Mouse (Mus musculus) monocyte, adult 5-6 weeks (primary cell): ENCODE results near the gene Fkbp2. TPM values are rescaled to one million over a fixed set of nuclear protein-coding genes. Genes with fewer than 3 reads are reported as not detected.
"Not testable (repeated sequence)": the region's sequence is repeated elsewhere in the genome, so short reads cannot be mapped to it uniquely, and the experiment has no call there.

ENCODE experiments used
- ATAC-seq: fragments of 153-309, 156-312 bp; replicated peaks from 2 replicates; pipeline ENCODE4 v1.8.0; 2017; ENCODE audit warnings: mild to moderate bottlenecking; ENCODE audit not compliant: low TSS enrichment, insufficient number of reproducible peaks, severe bottlenecking, poor library complexity, low FRiP score
- total RNA-seq: library from RNA; stranded (forward); fragments of 200-1000, 200-491, 200-594 nt; gene quantifications from 3 replicates; pipeline ENCODE4 v1.2.3, GENCODE M21; 2017

Gene Fkbp2
- total RNA-seq, 1 experiment from 2014 or later = 104 TPM

DNA sequence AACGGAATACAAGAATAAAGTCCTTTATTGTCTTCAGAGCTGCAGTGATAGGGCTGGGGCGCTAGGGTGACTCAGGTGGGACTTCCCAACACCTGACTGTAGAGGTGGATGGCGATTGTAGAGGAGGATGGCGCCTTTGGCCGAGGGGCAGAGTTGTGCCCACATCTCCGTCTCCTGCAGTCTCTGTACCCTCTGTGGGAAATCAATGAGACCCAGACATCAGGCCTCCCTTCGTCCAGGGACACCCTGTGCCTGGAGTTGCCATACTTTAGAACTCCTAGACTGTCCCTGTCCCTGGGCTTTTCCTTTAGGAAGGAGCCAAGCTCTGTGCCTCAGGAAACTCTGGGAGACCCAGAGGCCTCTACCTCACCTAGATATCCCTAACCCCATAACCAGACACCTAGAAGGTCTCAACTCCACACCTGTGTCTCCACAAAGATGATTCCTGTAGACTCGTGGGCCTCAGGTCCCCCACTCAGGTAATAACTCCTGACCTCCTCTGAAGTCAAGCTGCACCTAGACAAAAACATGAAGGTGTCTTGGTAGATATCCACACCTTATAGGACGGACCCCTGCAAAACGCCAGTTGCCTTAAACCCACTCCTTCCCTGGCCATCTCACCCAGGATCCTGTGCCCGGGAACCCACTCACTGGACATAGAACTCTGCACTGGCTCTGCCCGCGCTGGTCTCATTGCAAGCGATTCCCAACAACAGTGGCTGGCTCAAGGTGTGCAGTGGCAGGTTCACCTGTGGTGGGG, 12.9 kb upstream of the Fkbp2 start:
- ATAC-seq = no peak

DNA sequence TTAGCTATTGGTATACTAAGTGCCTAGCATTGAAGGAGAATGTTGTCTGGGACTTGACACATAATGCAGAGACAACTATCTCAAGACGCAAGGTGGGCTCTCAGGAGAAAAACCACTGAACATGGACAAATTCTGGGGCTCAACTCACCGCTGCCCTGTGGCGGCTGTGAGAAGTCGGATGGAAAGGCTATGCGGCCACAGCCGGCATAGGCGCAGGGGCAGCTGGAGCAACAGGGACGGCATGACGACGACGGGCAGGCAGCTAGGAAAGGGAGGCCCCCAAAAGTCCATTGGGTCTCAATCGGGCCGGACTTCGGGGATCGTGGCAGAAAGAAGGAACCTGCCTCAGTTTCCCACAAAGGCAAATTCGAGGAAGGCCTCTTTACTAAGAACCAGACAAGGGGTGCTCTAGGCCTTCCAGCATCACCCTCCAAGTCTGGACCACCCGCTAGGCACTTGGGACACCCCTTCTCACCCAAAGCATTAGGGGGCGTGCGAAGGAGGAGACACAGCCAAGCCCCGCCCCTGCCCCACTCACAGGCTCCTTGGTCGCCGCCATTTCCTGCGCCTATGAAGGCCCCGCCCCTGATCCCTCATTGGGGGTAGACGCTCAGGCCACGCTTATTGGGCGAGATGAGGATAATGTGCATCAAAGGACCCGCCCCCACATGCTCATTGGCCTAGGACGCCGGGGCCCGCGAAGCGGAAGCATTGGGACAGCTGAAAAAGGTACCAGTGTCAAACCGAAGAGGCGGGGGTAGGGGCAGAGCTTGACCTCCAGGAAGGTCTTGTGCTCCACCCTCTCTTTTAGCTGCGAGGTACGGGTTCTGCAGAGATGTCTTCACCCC, 11.9 kb upstream of the Fkbp2 start, which contains the start of gene Dnajc4:
Dnajc4 (minus strand) TSS at position 562 of the 848 bp plus-strand sequence.
- peak; percentile 94 for ATAC-seq

DNA sequence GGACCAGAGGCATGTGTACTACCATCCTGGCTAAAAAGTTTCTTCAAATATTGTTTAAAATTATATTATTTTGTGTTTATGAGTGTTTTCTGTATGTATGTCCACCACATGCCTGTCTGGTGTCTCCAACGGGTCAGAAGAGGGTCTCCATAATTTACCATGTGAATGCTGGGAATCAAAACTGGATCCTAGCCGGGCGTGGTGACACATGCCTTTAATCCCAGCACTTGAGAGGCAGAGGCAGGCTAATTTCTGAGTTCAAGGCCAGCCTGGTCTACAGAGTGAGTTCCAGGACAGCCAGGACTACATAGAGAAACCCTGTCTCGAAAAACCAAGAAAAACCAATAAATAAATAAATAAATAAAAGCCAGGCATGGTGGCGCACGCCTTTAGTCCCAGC, 10.9 kb upstream of the Fkbp2 start:
- ATAC-seq = not testable (repeated sequence)

DNA sequence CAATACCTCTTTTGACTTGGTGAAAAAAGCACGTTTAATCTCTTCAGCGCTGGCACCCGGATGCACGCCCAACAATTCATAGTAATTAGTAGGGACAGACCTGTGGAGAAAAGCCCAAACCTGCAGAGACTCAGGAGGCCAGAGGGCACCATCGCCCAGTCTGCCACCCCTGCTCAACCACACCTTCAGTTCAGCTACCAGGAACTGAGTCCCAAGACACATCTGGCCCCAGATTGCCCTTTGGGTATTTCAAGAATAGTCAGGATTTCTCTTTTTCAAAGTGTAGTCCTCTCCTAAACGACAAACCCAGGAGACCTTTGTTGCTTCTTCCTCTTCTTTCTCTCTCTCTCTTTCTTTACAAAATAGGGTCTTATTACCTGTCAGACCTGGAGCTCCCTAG, 10.4 kb upstream of the Fkbp2 start:
- no peak for ATAC-seq

DNA sequence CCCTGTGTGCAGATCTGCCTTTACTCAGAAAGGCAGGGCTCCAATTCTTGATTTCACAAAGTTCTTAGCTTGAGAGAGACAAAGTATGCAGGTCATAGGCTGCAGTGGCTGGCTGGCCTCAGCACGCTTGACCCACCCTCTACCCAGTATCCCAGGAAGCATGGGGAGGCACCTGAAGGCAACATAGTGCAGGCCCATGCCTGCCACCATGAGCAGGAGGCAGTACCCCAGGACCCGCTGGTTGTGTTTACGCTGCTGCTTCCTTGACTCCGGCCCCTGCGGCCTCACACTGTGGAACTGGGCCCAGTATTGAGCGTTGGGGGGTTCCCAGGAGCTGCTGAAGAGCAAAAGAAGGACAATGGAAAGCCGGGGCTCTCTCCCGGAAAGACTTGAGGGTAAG, 8.9 kb upstream of the Fkbp2 start:
- ATAC-seq = no peak

DNA sequence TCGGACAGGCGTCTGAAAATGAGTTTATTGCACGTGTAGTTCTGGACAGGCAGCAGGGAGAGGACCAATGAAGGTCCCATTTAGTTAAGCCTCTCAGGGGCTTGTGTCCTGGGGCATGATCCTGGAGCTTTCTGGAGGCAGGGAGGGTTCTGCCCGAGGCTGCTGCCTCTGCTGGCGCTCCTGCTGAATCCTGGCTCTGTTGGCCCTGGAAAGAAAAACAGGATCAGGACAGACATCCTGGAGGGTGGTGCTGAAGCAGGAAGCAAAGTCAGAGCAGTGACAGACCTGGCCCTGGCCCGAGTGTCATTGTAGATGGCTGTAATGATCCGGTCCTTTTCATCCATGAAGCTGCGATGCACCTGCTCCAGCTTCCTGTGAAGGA, 7.6 kb upstream of the Fkbp2 start:
- no peak for ATAC-seq

DNA sequence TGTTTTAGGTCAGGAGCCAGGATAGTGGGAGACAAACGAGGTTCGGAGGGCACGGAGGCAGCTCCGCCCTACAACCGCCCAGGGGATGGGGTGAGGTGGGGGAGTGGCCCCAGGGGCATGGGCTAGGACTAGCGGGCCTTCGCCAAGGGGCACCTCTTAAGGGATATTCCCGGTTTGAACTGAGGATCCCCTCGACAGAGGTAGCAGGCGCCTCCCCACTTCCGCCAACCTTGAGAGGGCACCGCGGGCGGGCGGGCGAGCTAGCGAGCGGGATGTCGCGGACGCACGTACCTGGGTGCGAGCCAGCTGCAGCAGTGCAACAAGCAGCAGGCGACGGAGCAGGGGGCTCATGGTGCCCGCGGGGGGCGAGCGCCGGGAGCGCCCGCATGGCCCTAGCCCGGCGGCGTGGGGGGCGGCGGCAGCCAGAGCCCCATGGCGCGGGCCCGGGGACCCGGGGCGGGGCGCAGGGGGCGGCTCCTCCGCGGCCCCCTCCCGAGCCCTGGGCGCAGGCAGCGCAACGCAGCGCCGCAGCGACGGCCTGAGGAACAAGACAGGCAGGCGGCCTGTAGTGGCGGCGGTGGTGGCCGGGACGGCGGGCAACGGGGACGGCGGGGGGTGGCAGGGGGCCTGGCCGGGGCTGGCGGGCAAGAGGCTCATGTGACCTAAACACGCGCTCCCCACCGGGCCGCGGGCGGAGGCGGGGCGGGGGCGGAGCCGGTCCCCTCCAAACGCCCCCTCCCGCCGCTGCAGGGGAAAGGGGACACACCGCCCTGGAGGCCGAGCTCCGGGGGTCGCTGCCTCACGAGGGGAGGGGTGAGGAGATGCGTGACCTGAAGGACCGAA, 7.0 kb upstream of the Fkbp2 start, which contains the start of gene Vegfb:
Vegfb (minus strand) TSS at position 591 of the 843 bp plus-strand sequence.
- no peak for ATAC-seq

DNA sequence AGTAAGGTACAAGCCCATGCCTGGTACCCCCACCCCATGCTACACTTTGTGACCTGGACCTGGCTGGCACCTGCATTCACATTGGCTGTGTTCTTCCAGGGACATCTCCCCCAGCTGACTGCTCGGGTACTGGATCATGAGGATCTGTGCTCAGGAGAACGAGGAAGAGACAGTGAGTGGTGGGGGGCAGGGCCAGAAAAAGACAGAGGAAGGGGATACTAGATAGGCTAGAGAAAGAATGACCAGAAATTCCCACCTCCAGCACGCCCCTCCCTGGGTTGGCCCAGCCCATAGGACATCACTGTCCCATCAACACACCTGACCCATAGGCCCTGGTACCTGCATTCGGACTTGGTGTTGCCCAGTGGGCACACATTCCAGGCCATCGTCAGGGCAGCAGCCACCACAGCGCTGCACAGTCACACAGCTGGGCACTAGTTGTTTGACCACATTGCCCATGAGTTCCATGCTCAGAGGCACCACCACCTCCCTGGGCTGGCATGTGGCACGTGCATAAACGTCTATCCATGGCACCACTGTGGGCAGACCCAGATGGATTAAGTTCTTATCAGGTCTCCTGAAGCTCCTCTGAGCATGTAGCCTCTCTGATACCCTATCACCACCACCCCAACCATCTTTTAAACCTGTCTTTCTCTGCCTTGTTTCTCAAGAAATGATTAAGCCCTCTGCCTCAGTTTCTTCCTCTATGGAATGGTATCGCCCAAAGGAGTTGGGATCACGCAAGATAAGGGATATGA, 5.8 kb upstream of the Fkbp2 start:
- ATAC-seq = no peak

DNA sequence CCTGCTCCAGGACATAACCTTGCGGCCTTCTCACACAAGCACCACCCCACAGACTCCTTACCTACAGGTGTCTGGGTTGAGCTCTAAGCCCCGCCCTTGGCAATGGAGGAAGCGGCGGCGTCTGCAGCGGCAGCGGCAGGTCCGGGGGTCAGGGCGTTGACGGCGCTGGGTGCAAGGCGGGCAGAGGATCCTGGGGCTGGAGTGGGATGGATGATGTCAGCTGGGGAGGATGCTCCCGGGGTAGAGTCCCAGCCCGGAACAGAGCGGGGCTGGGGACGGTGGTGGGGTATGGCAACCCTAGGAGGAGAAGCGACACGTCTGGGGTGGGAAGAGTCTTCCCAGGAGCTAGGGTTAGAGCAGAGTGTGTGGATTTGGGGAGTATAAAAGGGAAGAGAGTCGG, 5.0 kb upstream of the Fkbp2 start:
- no peak for ATAC-seq

DNA sequence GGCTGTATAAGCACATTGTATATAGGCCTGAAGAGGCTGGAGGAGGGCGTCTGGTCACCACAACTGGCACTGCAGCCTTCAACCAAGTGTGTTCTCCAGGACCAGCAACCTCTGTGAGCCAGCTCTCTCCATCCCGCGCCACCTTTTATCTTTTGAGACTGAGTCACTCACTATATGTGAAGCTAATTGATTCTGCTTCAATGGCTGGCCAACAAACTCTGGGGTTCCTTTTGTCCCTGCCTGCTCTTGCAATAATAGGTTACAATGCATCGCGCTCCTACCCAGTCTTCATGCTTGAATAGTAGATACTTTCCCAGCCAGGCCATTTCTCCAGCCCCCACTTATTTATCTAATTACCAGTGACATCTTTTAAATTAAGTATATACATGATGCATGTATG, 3.3 kb upstream of the Fkbp2 start:
- no peak for ATAC-seq

DNA sequence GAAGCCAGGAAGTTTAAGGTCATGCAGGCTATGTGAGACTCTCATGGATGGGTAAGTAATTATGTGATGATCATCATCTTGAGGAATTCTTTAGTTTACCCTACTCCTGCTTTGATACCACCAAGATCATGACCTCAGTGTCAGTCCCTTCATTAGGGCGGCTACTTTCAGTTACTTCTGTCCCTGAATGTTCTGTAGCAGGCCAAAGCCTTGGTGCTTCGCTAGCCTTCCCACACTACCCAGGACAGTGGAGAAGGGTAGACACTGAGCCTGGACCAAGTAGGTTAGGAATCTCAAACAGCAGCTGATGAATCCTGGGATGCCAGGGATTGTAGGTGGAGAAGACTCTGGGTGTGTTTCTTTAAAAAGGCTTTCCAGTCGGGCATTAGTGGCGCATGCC, 1.2 kb upstream of the Fkbp2 start:
- no peak for ATAC-seq

DNA sequence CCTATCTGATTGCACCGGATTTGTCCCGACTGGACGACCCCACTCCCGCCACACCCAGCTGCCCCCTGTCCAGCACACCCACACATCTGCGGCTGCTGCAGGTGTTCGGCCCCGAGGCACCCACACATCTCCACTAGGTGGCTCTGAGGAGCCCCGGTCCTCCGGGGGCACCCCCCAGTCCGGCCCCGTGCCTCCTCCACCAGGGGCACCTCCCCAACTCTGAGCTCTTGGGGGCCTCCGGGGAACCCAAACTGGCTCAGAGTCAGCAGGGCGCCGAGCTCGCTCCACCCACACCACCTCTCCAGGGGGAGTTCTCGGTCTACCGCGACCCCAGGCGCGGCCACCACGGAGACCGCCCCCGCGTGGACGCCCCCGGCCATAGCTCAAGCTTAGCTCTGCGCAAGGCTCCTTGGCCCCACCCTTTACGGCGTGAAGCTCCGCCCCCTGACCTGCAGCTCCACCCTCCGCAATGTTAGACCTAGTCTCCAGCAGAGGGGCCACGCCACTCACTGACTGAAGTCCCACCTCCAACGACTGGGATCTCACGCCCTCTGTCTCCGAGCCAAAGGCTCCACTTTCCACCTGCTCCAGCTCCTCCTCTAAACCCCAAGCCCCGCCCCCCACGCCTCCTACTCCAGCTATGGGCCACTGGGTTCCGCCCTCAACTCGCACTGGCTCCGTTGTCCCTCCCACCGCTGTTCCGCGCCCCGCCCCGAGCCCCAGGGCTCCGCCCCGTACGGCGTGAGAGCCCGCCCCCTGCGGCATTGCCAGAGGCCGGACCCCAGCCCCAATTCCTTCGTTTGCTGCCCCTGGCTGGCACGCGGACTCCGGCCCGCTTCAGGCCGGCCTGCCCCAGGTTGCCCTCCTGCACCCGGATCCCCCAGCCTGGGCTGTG, 568 bp downstream of the Fkbp2 start:
- peak; percentile 87 for ATAC-seq

DNA sequence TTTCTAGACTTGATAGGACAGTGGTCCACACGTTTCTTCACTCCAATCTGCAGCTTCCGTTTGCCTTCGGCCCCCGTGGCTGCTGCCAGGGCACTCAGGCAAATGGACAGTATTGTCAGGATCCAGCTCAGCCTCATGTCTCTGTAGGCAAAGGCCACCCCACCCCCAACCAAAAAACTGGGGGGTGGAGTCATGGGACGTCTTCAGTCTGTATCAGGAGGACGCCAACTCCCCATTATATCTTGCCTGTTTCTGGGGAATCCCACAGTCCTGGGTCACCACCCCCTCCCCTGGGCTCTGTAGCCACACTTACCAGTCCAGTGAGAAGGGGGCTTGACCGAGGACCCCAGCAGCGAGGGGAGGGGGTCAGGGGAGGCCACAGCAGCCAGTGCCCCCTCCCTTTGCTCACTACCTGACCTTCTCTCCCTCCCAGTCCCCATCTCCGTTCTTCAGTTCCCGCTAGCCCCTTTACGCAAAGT, 1.3 kb downstream of the Fkbp2 start:
- no peak for ATAC-seq

DNA sequence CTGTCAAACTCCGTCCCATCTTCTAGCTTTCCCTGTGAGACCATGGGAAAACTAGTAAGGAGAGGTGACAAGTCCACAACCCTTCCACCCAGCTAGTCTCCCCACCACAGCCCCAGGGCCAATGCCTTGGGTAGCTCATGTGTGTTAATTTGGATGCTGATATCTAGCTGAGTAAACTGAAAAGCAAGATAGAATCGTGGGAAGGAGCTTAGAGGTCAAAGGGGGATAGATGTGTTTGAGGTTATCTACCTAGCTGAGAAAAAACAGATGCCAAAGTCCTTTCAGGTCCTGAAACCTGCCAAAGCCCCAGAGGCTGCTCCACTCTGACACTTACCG, 1.7 kb downstream of the Fkbp2 start:
- no peak for ATAC-seq

DNA sequence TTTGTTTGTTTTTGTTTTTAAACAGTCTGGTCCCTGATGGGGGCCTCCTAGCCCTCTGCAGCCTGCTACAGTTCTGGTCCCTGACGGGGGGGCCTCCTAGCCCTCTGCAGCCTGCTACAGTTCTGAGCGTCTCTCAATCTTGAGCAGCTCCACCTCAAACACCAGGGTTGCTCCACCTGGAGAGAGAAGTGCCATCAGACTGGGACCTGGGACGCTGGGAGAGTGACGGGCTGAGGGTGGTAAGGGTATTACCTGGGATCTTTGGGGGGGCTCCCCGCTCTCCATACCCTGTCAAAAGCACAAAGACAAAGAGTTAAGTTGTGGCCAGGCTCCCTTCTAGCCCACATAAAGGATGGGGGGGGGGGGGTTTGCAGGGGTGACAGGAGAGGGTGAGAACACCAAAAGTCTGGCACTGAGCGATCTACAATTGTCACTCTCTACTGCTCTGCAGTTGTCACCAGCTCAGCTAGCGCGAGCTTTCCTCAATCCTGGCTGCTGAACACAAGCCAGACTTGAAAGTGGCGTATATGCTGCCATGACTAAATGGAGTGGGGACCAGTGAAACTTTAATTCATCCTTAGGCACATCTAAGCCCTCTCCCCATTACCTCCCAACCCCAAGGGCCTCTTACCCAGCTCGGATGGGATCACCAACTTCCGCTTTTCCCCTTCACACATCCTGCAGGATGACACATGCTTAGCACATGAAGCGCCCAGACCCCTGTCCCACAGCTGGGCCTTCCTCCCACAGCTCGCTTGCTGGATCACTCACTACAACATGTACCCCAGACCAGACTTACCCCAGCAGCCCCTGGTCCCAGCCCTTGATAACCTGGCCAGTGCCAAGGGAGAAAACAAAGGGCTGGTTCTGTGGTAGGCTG, 2.3 kb downstream of the Fkbp2 start:
- no peak for ATAC-seq
